Mouse (Mus musculus): ENCODE data around the gene Abcb1b. TPM values are rescaled to one million over a fixed set of nuclear protein-coding genes. Genes with fewer than 3 reads are reported as not detected.

The Abcb1b gene
- total and polyA plus RNA-seq, 2 experiments from 2014 or later: 0.52 to 1.5 TPM

GRCm38 (mm10) chr5:8902141-8902817 is 104.3 kb downstream of the Abcb1b start:
- Histone ChIP-seq H3K27ac (ENCODE audit: low read depth, low read length) (no peak overlapping the region), H3K4me1 (ENCODE audit: insufficient read depth) (no peaks in the 10 kb centered on the region; the same call in 1 of the 2 replicates), H3K4me2 (ENCODE audit: low read depth) (no peak overlapping the region), H3K27me3 (ENCODE audit: insufficient read depth, low read length) (no peaks in the 10 kb centered on the region), H3K4me3 (ENCODE audit: low read depth, low read length) (no peak overlapping the region), H3K9ac (no peak overlapping the region), H3K36me3 (ENCODE audit: insufficient read depth) (no peaks in the 10 kb centered on the region), H3K9me3 (ENCODE audit: low read length) (no peaks in the 10 kb centered on the region)
- DNase-seq (no peak), ATAC-seq (no peak)
- TF ChIP-seq CTCF (IDR thresholded peaks at IDR 0.05; ENCODE audit: low read depth): no peak
- 80% methylated on average over 6 of the region's 6 CpGs for WGBS

- ATAC-seq (no peak), DNase-seq (no peak)
- 49% methylated on average over 6 of the region's 6 CpGs for WGBS
Measured at GRCm38 (mm10) chr5:8904539-8904938, 106.6 kb downstream of the Abcb1b start.

DNA sequence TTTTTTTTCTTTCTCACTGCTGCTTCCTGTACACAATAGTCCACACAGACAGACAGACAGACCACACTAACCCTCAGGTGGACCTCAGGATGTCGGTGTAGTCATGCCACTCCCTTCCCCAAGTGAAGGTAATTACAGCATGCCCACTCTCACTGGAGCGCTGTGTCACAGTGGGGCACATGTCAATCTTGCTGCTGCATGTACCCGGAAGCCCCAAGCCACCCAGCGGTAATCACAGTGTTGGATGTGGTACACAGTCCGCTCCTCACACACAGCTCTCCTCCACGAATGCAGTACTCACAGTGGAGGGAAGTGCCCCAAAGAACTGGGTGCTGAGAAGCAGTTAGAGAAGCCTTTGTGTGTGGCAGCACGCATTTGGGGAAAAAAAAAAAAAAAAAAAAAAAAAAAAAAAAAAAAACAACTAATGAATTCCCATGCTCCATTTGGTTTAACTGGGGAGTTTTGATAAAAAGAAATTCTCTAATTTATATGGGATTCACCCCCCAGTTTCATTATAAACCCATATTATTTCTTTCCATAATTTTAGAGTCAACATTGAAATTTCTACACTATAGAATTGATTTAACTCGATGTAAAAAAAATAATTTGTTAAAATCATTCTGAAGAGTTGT is 113.7 kb downstream of the Abcb1b start:
- Histone ChIP-seq H3K4me2 (ENCODE audit: low read depth) (no peak overlapping the region), H3K27ac (ENCODE audit: low read depth, low read length) (no peak overlapping the region), H3K4me3 (ENCODE audit: low read depth, low read length) (no peak overlapping the region), H3K36me3 (ENCODE audit: insufficient read depth) (no peaks in the 10 kb centered on the region), H3K4me1 (ENCODE audit: insufficient read depth) (no peaks in the 10 kb centered on the region), H3K9ac (no peak overlapping the region), H3K27me3 (ENCODE audit: insufficient read depth, low read length) (no peaks in the 10 kb centered on the region), H3K9me3 (ENCODE audit: low read length) (no peaks in the 10 kb centered on the region)
- WGBS: 77% methylated on average over 8 of the region's 8 CpGs
- DNase-seq (no peak), ATAC-seq (no peak)
- TF ChIP-seq CTCF (IDR thresholded peaks at IDR 0.05; ENCODE audit: low read depth): no peak

More at GRCm38 (mm10) chr5:8904539-8904938, 106.6 kb downstream of the Abcb1b start:
- Histone ChIP-seq H3K9ac (no peak overlapping the region), H3K36me3 (ENCODE audit: insufficient read depth) (no peaks in the 10 kb centered on the region), H3K27ac (ENCODE audit: low read depth, low read length) (no peak overlapping the region), H3K4me3 (ENCODE audit: low read depth, low read length) (no peak overlapping the region), H3K4me2 (ENCODE audit: low read depth) (no peak overlapping the region), H3K4me1 (ENCODE audit: insufficient read depth) (no peaks in the 10 kb centered on the region; the same call in 1 of the 2 replicates), H3K27me3 (ENCODE audit: insufficient read depth, low read length) (no peaks in the 10 kb centered on the region), H3K9me3 (ENCODE audit: low read length) (no peaks in the 10 kb centered on the region)
- no peak for TF ChIP-seq CTCF (IDR thresholded peaks at IDR 0.05; ENCODE audit: low read depth)

Other genes starting within 250 kb of the Abcb1b start
- gene Rundc3b, start 175.2 kb upstream of the Abcb1b start, total RNA-seq (2014; rRNA removed): 74.2 and 76.7 TPM in 2 replicates
- 27.0 and 34.1 TPM in 2 replicates for gene Rundc3b, start 175.2 kb upstream of the Abcb1b start, polyA plus RNA-seq (2015; fragmentation: Nextera tagmentation; extraction: Ambion mirVana)
- gene Abcb1a, start 138.1 kb upstream of the Abcb1b start, total RNA-seq (2014; rRNA removed): 4.8 and 7.6 TPM in 2 replicates
- 1.9 and 2.2 TPM in 2 replicates for gene Abcb1a, start 138.1 kb upstream of the Abcb1b start, polyA plus RNA-seq (2015; fragmentation: Nextera tagmentation; extraction: Ambion mirVana)
- 1.6 and 2.0 TPM in 2 replicates for gene Abcb4, start 95.6 kb downstream of the Abcb1b start, total RNA-seq (2014; rRNA removed)
- gene Abcb4, start 95.6 kb downstream of the Abcb1b start, polyA plus RNA-seq (2015; fragmentation: Nextera tagmentation; extraction: Ambion mirVana): 0.47 and 0.49 TPM in 2 replicates
- 21.5 and 23.4 TPM in 2 replicates for gene Crot, start 199.2 kb downstream of the Abcb1b start, total RNA-seq (2014; rRNA removed)
- gene Crot, start 199.2 kb downstream of the Abcb1b start, polyA plus RNA-seq (2015; fragmentation: Nextera tagmentation; extraction: Ambion mirVana): 20.0 and 20.2 TPM in 2 replicates

Data from forebrain, postnatal 0 days (tissue).